Mouse (Mus musculus) olfactory bulb, adult 2 months (tissue): ENCODE measurements around the gene Cdca7. TPM values are rescaled to one million over a fixed set of nuclear protein-coding genes. Genes with fewer than 3 reads are reported as not detected.

Experiments used
- H3K27ac ChIP-seq: fragments of 200-500 bp; 2 replicates; pipeline ENCODE4 v1.5.1; 2012; ENCODE audit warnings: low read depth, low read length; ENCODE audit not compliant: insufficient read depth
- H3K4me1 ChIP-seq: fragments of 200-500 bp; 2 replicates; pipeline ENCODE4 v1.6.1; 2012; ENCODE audit warnings: low read length; ENCODE audit not compliant: control insufficient read depth, insufficient read depth
- H3K4me3 ChIP-seq: fragments of 200-500 bp; 2 replicates; pipeline ENCODE4 v1.5.1; 2012; ENCODE audit warnings: mild to moderate bottlenecking, low read depth, low read length, moderate library complexity; ENCODE audit not compliant: insufficient read depth
- CTCF ChIP-seq: fragments of 200-500 bp; IDR thresholded peaks from 2 replicates; pipeline ENCODE4 v1.5.1; 2012; ENCODE audit warnings: low read depth, mild to moderate bottlenecking, low read length, moderate library complexity; ENCODE audit not compliant: insufficient read depth
- POLR2A ChIP-seq: fragments of 200-500 bp; IDR thresholded peaks from 2 replicates; pipeline ENCODE4 v1.6.1; 2012; ENCODE audit warnings: mild to moderate bottlenecking, low read depth, low read length, moderate library complexity; ENCODE audit not compliant: insufficient read depth
- WGBS: fragments of 180-500 bp; shearing (Covaris S2); methylation state at CpG from one replicate; pipeline ENCODE4 v1.1.7; 2018; 5-methylcytosine and 5-hydroxymethylcytosine counted together
- polyA plus RNA-seq: library from polyadenylated mRNA; stranded (reverse); fragments of >200 nt; gene quantifications from 2 replicates; pipeline ENCODE4 v1.2.4, GENCODE M21; 2012; ENCODE audit warnings: low replicate concordance; ENCODE audit not compliant: missing spikeins, insufficient read depth, insufficient read length

Gene Cdca7
- polyA plus RNA-seq, 1 experiment = not detected

GRCm38 (mm10) chr2:72478176-72478575, 2.2 kb downstream of the Cdca7 start:
- 37% methylated on average over 4 of the region's 4 CpGs for WGBS
- Histone ChIP-seq H3K4me3 (no peak overlapping the region), H3K27ac (peak overlapping the region; percentile 81), H3K4me1 (peaks cover 13% of the 10 kb centered on the region)
- TF ChIP-seq POLR2A (no peak), CTCF (no peak)

- TF ChIP-seq POLR2A (no peak), CTCF (no peak)
- Histone ChIP-seq H3K4me1 (peaks cover 13% of the 10 kb centered on the region), H3K4me3 (peak overlapping the region; percentile 29), H3K27ac (peak overlapping the region; percentile 60)
- 26% methylated on average over 13 of the region's 13 CpGs for WGBS
Measured at GRCm38 (mm10) chr2:72478921-72479320, 3.0 kb downstream of the Cdca7 start.

GRCm38 (mm10) chr2:72479818-72480217, 3.9 kb downstream of the Cdca7 start:
- TF ChIP-seq POLR2A (no peak), CTCF (no peak)
- peak overlapping the region; percentile 77 for H3K27ac ChIP-seq
- H3K4me3 ChIP-seq = peak overlapping the region; percentile 42
- 51% methylated on average over 9 of the region's 9 CpGs for WGBS
- peaks cover 15% of the 10 kb centered on the region for H3K4me1 ChIP-seq

- 72% methylated on average over 7 of the region's 7 CpGs for WGBS
- H3K4me3 ChIP-seq = no peak overlapping the region
- no peak for TF ChIP-seq POLR2A
- TF ChIP-seq CTCF = no peak
- H3K4me1 ChIP-seq = no peaks in the 10 kb centered on the region
- no peak overlapping the region for H3K27ac ChIP-seq
Measured at GRCm38 (mm10) chr2:72491650-72492049, 15.7 kb downstream of the Cdca7 start.

- no peak for TF ChIP-seq POLR2A
- TF ChIP-seq CTCF = no peak
- H3K4me3 ChIP-seq = no peak overlapping the region
- 51% methylated on average over 14 of the region's 14 CpGs for WGBS
Measured at GRCm38 (mm10) chr2:72493039-72493438, 17.1 kb downstream of the Cdca7 start.

GRCm38 (mm10) chr2:72499074-72499721, 23.2 kb downstream of the Cdca7 start:
- TF ChIP-seq POLR2A = no peak
- TF ChIP-seq CTCF = no peak
- H3K27ac ChIP-seq = no peak overlapping the region
- WGBS = 46% methylated on average over 23 of the region's 23 CpGs
- peaks cover 5% of the 10 kb centered on the region for H3K4me1 ChIP-seq
- H3K4me3 ChIP-seq = no peak overlapping the region

More at GRCm38 (mm10) chr2:72493039-72493438, 17.1 kb downstream of the Cdca7 start:
- Histone ChIP-seq H3K4me1 (no peaks in the 10 kb centered on the region), H3K27ac (no peak overlapping the region)

- Histone ChIP-seq H3K4me3 (no peak overlapping the region), H3K27ac (no peak overlapping the region), H3K4me1 (peaks cover 5% of the 10 kb centered on the region)
- 58% methylated on average over 8 of the region's 8 CpGs for WGBS
- no peak for TF ChIP-seq CTCF
- no peak for TF ChIP-seq POLR2A
Measured at GRCm38 (mm10) chr2:72499782-72500411, 23.9 kb downstream of the Cdca7 start.

- WGBS = 81% methylated on average over 16 of the region's 16 CpGs
- TF ChIP-seq CTCF = no peak
- TF ChIP-seq POLR2A = no peak
- no peak overlapping the region for H3K4me3 ChIP-seq
- no peak overlapping the region for H3K27ac ChIP-seq
- H3K4me1 ChIP-seq = peaks cover 5% of the 10 kb centered on the region
Measured at GRCm38 (mm10) chr2:72502041-72502813, 26.3 kb downstream of the Cdca7 start.

- no peak overlapping the region for H3K27ac ChIP-seq
- no peak overlapping the region for H3K4me3 ChIP-seq
- peaks cover 9% of the 10 kb centered on the region for H3K4me1 ChIP-seq
- TF ChIP-seq CTCF = no peak
- no peak for TF ChIP-seq POLR2A
- WGBS = 77% methylated on average over 9 of the region's 9 CpGs
Measured at GRCm38 (mm10) chr2:72503646-72504045, 27.7 kb downstream of the Cdca7 start.
